Mouse (Mus musculus) cerebellum, adult 18-20 months (tissue): ENCODE data around the gene Slit2.

ENCODE experiments used
- DNase-seq, 2 experiments: peaks; one replicate each; pipeline ENCODE4 v3.0.0; 2021

The Slit2 gene

DNA sequence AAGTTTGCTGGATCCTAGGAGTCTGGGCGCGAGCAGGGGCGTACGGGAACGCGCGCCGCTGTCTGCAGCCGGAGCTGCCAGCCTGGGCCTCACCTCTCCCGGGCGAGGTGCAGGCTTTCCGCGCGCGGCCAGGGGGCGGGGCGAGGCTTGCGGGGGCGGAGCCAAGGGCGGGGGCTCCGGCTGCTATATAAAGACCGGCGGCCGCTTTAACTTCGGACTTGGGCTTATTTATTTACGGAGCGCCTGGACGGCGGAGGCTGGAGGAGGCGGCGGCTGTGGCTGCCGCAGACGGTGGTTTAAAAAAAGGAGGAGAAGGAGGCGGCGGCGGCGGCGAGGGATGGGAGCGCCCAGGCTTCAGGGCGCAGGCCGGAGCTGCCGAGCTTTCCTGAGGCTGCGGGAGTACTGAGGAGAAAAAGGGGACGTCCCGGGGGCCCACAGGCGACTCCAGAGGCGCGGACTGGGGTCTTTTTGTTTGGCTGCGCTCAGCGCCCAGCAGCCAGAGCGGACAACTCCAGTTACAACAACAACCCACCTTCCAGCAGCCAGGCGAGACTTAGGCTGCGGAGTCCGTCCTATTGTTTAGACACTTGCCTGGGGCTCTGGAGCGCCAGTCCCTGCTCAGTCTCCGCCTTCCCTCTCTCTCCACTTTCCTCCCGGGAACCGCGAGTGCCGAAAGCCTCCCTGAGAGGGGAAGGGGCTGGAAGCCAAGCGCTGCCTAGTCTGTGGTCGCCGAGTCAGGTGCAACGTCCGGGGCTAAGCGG is at the start of gene Slit2:
Gene Slit2, plus strand, starts transcription at position 198 of the 761 bp plus-strand sequence.
- no peak for DNase-seq

GRCm38 (mm10) chr5:47938586-47939372 is 44.2 kb upstream of the Slit2 start:
- DNase-seq: no peak

- DNase-seq: no peak
These were observed 26.5 kb upstream of the Slit2 start for GRCm38 (mm10) chr5:47956451-47956850.

DNA sequence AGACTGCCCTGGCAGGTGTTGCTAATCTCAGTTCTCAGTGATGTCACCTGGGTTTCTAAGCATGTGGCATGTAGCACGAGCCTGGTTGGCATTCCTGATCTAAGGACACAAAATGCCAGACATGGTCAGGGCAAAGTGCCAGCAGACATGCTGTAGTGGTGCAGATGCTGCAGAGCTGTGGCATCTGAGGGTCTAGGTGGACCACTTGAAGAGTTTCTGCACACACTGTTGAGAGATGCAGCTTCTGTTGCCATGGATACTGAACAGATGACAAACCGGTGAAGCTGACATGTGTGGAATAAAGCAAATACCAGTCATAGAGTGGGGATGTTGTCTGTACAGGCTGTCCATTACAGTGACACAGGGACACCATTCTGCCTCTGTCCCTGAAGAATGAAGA is 7.1 kb upstream of the Slit2 start:
- no peak for DNase-seq

GRCm38 (mm10) chr5:47979371-47979770 is 3.6 kb upstream of the Slit2 start:
- DNase-seq: no peak

- no peak for DNase-seq
These were observed 2.5 kb upstream of the Slit2 start for GRCm38 (mm10) chr5:47980459-47980858.

DNA sequence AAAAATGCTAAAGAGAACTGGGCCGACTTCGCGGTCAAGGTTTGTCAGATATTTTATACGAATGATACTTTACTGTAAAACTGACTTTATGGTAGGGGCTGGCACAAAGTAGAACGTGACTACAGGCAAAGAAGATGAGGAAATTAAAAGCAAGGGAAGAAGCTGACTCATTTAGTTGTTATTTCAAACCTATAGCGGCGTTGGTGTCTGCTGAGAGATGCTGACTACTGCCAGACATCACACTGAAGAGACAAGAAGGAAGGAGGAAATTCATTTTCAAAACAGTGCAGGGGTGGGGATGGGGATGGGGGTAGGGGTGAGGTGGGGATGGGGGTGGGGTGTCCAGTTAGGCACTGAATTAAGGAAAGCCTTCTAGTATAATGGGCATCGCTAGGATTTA is 987 bp upstream of the Slit2 start:
- no peak for DNase-seq

GRCm38 (mm10) chr5:47983746-47984583 is 1.0 kb downstream of the Slit2 start:
- DNase-seq: no peak

DNA sequence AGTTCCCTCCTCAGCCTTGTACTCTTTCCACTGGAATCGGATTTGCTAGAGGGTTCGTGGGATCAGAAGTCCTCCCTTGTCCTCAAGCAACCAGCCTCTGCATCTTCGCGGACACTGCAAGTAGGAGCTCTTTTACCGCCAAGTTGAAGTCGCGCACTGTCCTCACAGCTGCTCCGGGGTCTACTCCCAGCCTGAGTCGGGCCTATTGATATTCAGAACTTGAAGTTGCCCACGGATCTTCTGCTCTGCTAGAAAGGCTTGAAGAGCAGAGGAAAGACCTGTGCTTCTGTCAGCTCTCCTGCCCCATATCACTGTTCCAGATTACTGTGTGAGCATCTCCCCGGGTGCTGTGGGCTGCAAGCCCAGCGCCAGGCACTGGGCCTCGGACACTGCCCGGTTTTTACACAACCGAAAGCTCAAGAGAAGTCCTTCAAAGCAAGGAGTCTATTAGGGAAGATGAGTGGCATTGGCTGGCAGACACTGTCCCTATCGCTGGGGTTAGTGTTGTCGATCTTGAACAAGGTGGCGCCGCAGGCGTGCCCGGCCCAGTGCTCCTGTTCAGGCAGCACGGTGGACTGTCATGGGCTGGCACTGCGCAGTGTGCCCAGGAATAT is 1.8 kb downstream of the Slit2 start:
- no peak for DNase-seq

GRCm38 (mm10) chr5:47985198-47985631 is 2.3 kb downstream of the Slit2 start:
- no peak for DNase-seq

DNA sequence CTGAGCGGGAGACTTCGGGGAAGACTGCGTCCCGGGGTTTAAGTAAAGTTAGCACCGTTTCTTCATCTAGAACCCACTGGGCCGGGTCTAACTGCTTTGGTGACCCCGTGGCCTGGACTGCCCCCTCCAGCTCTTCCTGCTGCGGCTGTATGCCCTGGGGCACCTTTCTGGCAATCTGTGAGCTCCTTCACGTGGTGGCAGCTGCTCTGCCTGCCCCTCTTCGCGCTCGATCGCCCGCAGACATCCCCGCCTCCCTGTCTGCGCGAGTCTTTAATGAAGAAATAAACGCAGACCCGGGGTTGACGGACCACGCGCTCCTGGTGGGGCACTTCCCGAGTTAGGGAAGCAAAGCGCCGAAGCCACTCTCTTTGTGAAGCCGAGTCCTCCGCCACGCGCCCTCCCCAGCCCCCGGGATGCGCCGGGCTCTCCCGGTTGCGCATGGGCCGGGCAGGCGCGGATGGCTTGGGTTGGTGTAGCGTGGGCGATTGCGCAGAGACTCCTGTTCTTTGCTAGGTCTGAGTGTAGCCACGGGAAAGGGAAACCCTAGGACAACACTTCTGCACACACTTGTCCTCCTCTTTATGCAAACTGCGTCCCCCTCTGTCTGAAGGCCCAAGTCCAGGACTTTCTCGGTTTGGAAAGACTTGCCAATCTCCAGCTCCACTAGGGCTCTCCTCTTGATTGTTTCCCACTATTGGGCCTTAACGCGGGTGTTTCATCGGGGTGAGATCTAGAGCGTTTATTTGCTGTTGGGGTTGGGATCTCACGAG is 3.1 kb downstream of the Slit2 start:
- DNase-seq: no peak

GRCm38 (mm10) chr5:47990926-47991325 is 8.0 kb downstream of the Slit2 start:
- no peak for DNase-seq

- DNase-seq: no peak
These were observed 20.9 kb downstream of the Slit2 start for GRCm38 (mm10) chr5:48003708-48004415.

DNA sequence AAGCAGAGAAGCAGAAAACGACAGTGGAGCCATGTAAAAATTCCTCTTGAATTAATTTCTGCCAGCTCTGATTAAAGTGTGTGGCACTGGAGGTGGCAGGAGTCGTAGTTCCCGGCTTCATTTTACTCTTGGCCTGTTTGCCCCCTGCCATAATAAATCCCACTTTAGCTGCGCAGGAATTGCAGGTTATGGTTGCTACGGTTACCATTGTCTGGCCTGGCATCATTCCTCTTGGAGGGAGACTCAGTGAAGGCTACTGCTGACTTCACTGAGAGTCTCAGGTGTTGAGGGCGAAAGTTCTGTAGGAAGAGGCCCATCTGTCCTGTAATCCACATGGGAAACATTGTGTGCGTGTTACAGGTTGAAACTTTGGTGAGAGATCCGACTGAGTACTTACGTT is 22.6 kb downstream of the Slit2 start:
- no peak for DNase-seq

- no peak for DNase-seq
These were observed 23.1 kb downstream of the Slit2 start for GRCm38 (mm10) chr5:48006059-48006458.

GRCm38 (mm10) chr5:48023441-48023840 is 40.5 kb downstream of the Slit2 start:
- no peak for DNase-seq

DNA sequence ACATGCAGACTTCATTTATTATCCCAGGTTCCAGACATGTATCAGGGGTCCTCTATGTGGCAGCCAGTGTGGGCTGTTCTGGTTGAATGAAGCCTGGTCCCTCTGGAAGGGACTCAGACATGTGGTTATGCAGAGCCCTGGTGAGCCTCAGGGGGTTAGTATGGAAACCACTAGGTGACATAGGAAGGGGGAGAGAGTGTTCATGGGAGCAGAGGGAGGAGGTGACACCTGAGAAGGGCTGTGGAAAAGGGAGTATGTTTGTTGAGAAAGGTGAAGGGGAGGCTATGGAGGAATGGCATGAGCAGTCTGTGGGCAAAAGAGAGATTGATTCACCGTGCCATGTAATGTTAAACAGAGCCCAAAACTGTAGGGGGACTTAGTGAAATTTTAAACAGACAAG is 51.9 kb downstream of the Slit2 start:
- no peak for DNase-seq

DNA sequence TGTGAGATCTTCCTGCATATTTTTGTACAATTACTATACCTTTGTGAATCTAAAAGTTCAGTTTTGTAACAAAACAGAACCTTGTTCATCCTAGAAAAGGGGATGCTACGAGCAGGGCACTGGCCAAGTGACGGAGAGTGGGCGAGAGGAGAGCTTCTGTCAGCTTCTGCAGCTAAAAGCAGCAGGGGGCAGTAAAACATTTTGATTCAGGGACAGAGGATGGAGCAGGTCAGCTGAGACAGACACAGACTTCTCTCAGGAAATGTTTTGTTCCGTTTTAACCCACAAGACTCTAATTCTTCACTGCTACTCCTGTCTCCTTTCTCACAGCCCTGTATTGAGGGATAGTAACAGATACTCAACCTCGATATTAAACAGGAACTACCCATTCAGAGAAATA is 55.1 kb downstream of the Slit2 start:
- DNase-seq: peak in 1 of 2 experiments; percentile 1

DNA sequence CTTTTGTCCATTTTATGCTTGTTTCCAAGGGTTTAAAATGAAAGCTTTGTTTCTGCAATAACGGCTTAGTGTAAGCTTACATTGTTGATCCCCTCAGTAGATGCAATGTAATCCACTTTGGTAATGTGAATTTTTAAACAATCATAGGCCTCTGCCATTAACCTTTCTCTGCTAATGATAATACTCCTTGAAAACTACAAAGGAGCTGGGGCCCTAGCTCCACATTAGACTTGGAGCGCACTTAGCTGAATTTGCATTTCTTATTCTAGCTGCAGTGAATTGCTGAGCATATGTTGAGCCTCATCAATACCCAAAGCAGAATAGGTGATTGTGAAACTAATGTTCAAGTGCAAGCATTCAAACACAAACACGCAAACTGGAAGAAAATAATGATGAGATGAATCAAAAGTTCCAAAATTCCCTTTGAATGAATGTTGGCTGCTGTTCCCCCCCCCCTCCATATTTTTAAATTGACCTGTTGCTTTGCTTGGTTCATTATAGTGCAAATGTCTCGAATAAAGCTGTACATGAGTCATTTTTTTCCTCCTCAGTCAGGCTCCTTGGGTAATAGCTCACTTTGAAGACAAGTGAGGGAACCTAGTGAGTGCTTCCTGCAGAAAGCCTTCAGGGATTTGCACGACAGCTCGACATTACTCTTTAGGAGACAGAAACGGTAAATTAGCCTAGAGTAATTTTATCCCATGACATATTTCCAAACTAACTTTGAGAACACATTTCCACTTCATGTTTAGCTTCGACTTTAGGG is 66.2 kb downstream of the Slit2 start:
- DNase-seq: no peak

- DNase-seq: no peak
These were observed 67.8 kb downstream of the Slit2 start for GRCm38 (mm10) chr5:48050637-48051314.
